Mouse (Mus musculus): ENCODE measurements around the gene Mia2. TPM values are rescaled to one million over a fixed set of nuclear protein-coding genes. Genes with fewer than 3 reads are reported as not detected.

Mia2 gene
- polyA plus RNA-seq, 1 experiment from 2014 or later, result 68.1 TPM

- no peaks in the 10 kb centered on the region for H3K36me3 ChIP-seq
- H3K27me3 ChIP-seq, result no peaks in the 10 kb centered on the region
- H3K27ac ChIP-seq, result no peak overlapping the region
- no peak overlapping the region for H3K9ac ChIP-seq
- H3K4me2 ChIP-seq, result no peak overlapping the region
- H3K9me3 ChIP-seq, result no peaks in the 10 kb centered on the region
- WGBS, result 83% methylated on average over 5 of the region's 5 CpGs
- H3K4me3 ChIP-seq, result no peak overlapping the region
- H3K4me1 ChIP-seq, result no peaks in the 10 kb centered on the region
- no peak for ATAC-seq (ENCODE audit: insufficient number of reproducible peaks, low FRiP score, low TSS enrichment, low read depth)
Measured at GRCm38 (mm10) chr12:59106491-59106890, 10.9 kb downstream of the Mia2 start.

GRCm38 (mm10) chr12:59107926-59108325 is 12.3 kb downstream of the Mia2 start:
- no peak for ATAC-seq (ENCODE audit: insufficient number of reproducible peaks, low FRiP score, low TSS enrichment, low read depth)
- Histone ChIP-seq H3K9ac (no peak overlapping the region), H3K27me3 (no peaks in the 10 kb centered on the region), H3K27ac (no peak overlapping the region), H3K36me3 (no peaks in the 10 kb centered on the region), H3K9me3 (no peaks in the 10 kb centered on the region), H3K4me3 (no peak overlapping the region), H3K4me1 (no peaks in the 10 kb centered on the region), H3K4me2 (no peak overlapping the region)
- WGBS, result 77% methylated on average over 4 of the region's 4 CpGs

DNA sequence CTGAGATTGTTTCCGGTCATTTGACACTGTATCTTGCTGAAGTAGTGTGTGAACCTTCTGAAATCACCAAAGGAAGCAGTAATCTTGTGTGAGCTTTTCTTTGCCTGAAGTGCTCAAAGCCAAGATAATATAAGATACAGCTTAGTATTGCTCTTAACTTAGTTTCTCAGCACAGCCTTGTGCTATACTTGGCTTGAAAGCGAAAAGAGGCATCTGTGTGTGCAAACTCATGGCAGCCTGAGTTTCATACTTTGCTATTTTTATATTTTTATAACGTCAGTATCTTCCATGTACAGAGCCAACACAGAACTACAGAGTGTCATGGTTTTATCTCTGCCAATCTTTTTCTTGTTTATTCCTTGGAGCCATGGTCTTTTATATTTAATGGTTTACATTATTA is 21.6 kb downstream of the Mia2 start:
- Histone ChIP-seq H3K4me1 (no peaks in the 10 kb centered on the region), H3K27me3 (no peaks in the 10 kb centered on the region), H3K4me2 (no peak overlapping the region), H3K9me3 (no peaks in the 10 kb centered on the region), H3K27ac (no peak overlapping the region), H3K9ac (no peak overlapping the region), H3K4me3 (no peak overlapping the region), H3K36me3 (no peaks in the 10 kb centered on the region)
- ATAC-seq (ENCODE audit: insufficient number of reproducible peaks, low FRiP score, low TSS enrichment, low read depth), result no peak
- 77% methylated on average over 3 of the region's 3 CpGs for WGBS

DNA sequence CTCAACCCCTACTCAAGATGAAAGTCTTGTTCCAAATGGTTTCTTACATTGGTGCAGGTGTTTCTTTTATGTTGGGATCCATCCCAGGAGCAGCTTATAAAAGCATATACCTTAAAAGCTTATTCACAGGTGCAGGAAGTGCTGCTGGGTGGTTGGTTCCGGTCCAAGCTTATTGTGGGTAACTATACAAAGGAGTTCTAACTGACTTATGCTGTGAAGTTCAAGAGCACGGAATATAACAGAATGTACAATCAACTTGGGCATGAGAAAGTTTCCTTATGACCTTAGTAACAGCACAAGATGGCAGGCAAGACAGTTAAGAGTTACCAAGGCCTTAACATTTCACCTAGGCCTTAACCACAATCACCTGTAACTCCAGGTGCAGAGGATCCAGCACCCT is 29.8 kb downstream of the Mia2 start:
- Histone ChIP-seq H3K4me1 (0 out of 2 replicates have a peak, but pooled peaks cover 5% of the 10 kb centered on the region), H3K9me3 (no peaks in the 10 kb centered on the region), H3K27me3 (no peaks in the 10 kb centered on the region), H3K4me3 (no peak overlapping the region), H3K4me2 (no peak overlapping the region), H3K9ac (no peak overlapping the region), H3K36me3 (no peaks in the 10 kb centered on the region), H3K27ac (no peak overlapping the region)
- no peak for ATAC-seq (ENCODE audit: insufficient number of reproducible peaks, low FRiP score, low TSS enrichment, low read depth)
- WGBS, result 72% methylated on average over 2 of the region's 2 CpGs

- Histone ChIP-seq H3K4me1 (peaks cover 15% of the 10 kb centered on the region), H3K9me3 (no peaks in the 10 kb centered on the region), H3K4me2 (no peak overlapping the region), H3K9ac (no peak overlapping the region), H3K27me3 (no peaks in the 10 kb centered on the region), H3K4me3 (no peak overlapping the region), H3K27ac (peak overlapping the region; percentile 27; the same call in 1 of the 2 replicates), H3K36me3 (no peaks in the 10 kb centered on the region)
- no peak for ATAC-seq (ENCODE audit: insufficient number of reproducible peaks, low FRiP score, low TSS enrichment, low read depth)
- 69% methylated on average over 10 of the region's 10 CpGs for WGBS
Measured at GRCm38 (mm10) chr12:59128501-59128900, 32.9 kb downstream of the Mia2 start.

DNA sequence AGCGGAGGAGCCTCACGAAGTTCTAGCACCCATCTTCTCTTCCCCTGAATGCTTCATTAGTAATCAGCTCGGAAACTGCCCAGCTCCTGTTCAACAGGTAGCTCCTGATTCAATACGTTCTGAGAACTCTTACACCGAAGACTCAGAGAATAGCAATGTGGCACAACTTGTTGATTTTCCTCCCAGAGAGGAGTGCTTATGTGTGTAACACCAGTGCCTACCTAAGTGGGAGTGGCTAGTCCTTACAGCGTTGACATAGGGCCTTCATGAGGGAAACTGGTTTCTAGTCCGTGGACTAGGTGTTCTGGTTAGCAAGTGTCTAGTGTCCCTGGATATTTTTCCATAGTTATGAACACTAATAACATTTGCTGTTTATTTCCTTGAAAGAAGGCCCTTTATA is 33.4 kb downstream of the Mia2 start:
- no peaks in the 10 kb centered on the region for H3K9me3 ChIP-seq
- H3K27ac ChIP-seq, result peak overlapping the region; percentile 27; the same call in 1 of the 2 replicates
- peak overlapping the region; percentile 63 for H3K4me2 ChIP-seq
- ATAC-seq (ENCODE audit: insufficient number of reproducible peaks, low FRiP score, low TSS enrichment, low read depth), result no peak
- peak overlapping the region; percentile 95 for H3K4me3 ChIP-seq
- H3K4me1 ChIP-seq, result peaks cover 15% of the 10 kb centered on the region
- 21% methylated on average over 7 of the region's 7 CpGs for WGBS
- H3K9ac ChIP-seq, result no peak overlapping the region
- H3K36me3 ChIP-seq, result no peaks in the 10 kb centered on the region
- H3K27me3 ChIP-seq, result no peaks in the 10 kb centered on the region

DNA sequence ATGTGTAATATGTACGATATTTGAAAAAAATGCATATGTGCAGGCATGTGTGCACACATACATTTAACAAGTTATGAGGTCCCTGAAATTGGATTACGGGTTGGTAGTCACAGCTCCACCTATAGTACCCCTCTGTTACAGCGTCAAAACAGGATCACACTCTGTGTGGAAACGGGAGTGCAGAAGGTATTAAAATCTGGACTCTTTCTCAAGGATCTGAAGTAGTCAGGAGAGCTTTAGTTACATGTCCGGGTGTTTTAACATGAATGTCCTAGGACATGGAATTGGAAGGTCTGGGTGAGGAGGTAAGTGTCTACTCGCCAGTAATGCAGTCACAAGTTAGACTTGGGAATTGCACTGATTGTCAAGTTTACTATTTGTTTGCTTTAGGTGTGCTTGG is 34.0 kb downstream of the Mia2 start:
- no peaks in the 10 kb centered on the region for H3K9me3 ChIP-seq
- no peaks in the 10 kb centered on the region for H3K27me3 ChIP-seq
- no peaks in the 10 kb centered on the region for H3K36me3 ChIP-seq
- peak overlapping the region; percentile 95 for H3K27ac ChIP-seq
- 5% methylated on average over 6 of the region's 6 CpGs for WGBS
- H3K4me3 ChIP-seq, result peak overlapping the region; percentile 95
- peak overlapping the region; percentile 23; the same call in 1 of the 2 replicates for H3K9ac ChIP-seq
- no peak for ATAC-seq (ENCODE audit: insufficient number of reproducible peaks, low FRiP score, low TSS enrichment, low read depth)
- peaks cover 15% of the 10 kb centered on the region for H3K4me1 ChIP-seq
- H3K4me2 ChIP-seq, result peak overlapping the region; percentile 63

- peaks cover 15% of the 10 kb centered on the region for H3K4me1 ChIP-seq
- ATAC-seq (ENCODE audit: insufficient number of reproducible peaks, low FRiP score, low TSS enrichment, low read depth), result no peak
- peak overlapping the region; percentile 95 for H3K27ac ChIP-seq
- H3K36me3 ChIP-seq, result no peaks in the 10 kb centered on the region
- H3K27me3 ChIP-seq, result no peaks in the 10 kb centered on the region
- H3K9ac ChIP-seq, result peak overlapping the region; percentile 94
- peak overlapping the region; percentile 63 for H3K4me2 ChIP-seq
- H3K4me3 ChIP-seq, result peak overlapping the region; percentile 95
- no peaks in the 10 kb centered on the region for H3K9me3 ChIP-seq
- 5% methylated on average over 3 of the region's 3 CpGs for WGBS
Measured at GRCm38 (mm10) chr12:59130249-59130648, 34.6 kb downstream of the Mia2 start.

DNA sequence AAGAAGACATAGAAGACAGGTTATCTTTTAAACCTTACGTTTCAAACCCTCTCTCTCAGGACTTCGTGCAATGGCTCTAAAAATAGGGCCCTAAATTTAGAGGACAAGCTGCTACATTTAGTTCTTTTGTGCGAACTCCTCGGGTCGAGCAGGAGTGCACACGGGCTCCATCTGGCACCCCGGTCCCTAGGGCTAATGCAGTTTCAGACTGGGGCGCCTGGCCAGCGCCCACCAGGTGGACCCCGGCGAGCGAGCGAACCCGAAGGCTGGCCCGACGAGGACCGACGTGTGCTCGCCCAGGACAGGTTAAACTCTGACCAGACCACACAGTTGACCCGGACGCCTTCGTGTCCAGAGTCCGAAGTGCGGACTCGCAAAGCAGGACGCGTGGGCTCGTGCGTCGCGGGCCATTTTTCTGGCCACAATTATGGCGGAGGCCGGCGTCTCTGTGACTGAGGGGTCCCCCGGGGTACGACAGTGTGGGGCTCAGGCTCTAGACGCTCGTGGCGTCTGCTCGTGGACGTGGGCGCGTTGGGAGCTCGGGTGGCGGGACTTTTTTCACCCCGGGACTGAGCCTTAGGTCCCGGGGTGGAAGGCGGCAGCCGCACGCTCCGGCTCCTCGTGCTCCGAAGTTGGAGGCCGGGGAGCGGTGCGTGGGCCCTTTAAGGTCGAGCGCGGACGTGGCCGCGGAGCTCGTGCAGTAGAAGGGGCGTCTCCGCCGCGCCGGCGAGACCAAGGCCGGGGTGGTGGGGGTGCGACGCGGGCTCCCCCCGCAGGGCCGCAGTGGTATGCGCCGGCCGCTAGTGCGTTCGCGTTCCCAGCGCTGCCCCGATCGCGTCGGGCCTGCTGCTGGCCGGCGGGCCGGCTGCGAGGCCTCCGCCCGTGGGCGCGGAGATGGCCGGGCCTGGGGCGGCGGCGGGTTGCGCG is 35.3 kb downstream of the Mia2 start:
- H3K4me3 ChIP-seq, result peak overlapping the region; percentile 95
- no peaks in the 10 kb centered on the region for H3K9me3 ChIP-seq
- no peaks in the 10 kb centered on the region for H3K27me3 ChIP-seq
- H3K4me2 ChIP-seq, result peak overlapping the region; percentile 63
- under 1% methylated on average over 96 of the region's 100 CpGs for WGBS
- H3K4me1 ChIP-seq, result peaks cover 15% of the 10 kb centered on the region
- H3K27ac ChIP-seq, result peak overlapping the region; percentile 95
- 0 out of 2 replicates have a peak, but pooled peaks cover 2% of the 10 kb centered on the region for H3K36me3 ChIP-seq
- H3K9ac ChIP-seq, result peak overlapping the region; percentile 94
- peak; percentile 92 for ATAC-seq (ENCODE audit: insufficient number of reproducible peaks, low FRiP score, low TSS enrichment, low read depth)

DNA sequence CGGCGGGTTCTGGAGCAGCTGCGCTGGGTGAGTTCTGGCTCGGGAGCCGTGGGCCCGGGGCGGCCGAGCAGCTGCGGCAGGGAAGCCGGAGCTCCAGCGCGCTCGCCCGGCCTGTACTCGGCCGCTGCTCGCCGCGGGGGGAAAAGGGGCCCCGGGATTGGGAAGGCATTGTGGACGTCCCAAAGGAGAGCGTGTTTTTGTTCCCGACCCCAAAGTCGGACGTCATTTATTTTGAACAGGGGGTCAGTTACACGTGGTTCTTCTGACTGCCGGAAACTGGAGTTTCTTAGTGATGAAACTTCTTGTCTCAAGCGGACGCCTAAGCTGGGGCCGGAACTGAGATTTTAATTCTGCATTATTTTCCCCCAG is 36.0 kb downstream of the Mia2 start:
- 1% methylated on average over 25 of the region's 30 CpGs for WGBS
- ATAC-seq (ENCODE audit: insufficient number of reproducible peaks, low FRiP score, low TSS enrichment, low read depth), result peak; percentile 62
- Histone ChIP-seq H3K27ac (peak overlapping the region; percentile 95), H3K9me3 (no peaks in the 10 kb centered on the region), H3K36me3 (0 out of 2 replicates have a peak, but pooled peaks cover 7% of the 10 kb centered on the region), H3K27me3 (no peaks in the 10 kb centered on the region), H3K4me3 (peak overlapping the region; percentile 95), H3K4me2 (peak overlapping the region; percentile 63), H3K4me1 (peaks cover 15% of the 10 kb centered on the region), H3K9ac (peak overlapping the region; percentile 94)

GRCm38 (mm10) chr12:59132462-59132861 is 36.9 kb downstream of the Mia2 start:
- Histone ChIP-seq H3K9me3 (no peaks in the 10 kb centered on the region), H3K36me3 (0 out of 2 replicates have a peak, but pooled peaks cover 7% of the 10 kb centered on the region), H3K4me1 (peaks cover 15% of the 10 kb centered on the region), H3K4me3 (peak overlapping the region; percentile 95), H3K9ac (no peak overlapping the region), H3K27ac (no peak overlapping the region), H3K4me2 (peak overlapping the region; percentile 63), H3K27me3 (no peaks in the 10 kb centered on the region)
- WGBS, result 42% methylated on average over 3 of the region's 3 CpGs
- ATAC-seq (ENCODE audit: insufficient number of reproducible peaks, low FRiP score, low TSS enrichment, low read depth), result no peak

DNA sequence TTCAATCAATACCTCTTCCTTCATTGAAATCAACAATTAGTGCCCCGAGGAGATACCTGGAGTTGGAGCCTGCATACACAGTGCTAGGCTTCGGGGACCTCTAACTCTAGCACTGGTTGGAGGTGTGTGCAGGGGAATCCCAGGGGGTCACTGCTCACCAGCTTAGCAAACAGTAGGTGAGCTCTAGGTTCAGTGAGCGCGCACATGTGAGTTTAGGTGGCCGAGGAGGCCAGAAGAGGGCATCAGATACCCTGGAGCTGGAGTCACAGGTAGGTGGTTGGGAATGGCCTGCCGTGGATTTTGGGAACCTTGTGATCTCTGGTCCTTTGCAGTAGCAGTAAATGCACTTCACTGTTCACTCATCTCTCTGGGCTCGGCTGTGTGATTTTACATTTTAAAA is 37.3 kb downstream of the Mia2 start:
- WGBS, result 75% methylated on average over 7 of the region's 7 CpGs
- peak overlapping the region; percentile 63; the same call in 1 of the 2 replicates for H3K4me2 ChIP-seq
- H3K9ac ChIP-seq, result no peak overlapping the region
- ATAC-seq (ENCODE audit: insufficient number of reproducible peaks, low FRiP score, low TSS enrichment, low read depth), result no peak
- no peak overlapping the region for H3K27ac ChIP-seq
- H3K27me3 ChIP-seq, result no peaks in the 10 kb centered on the region
- no peak overlapping the region for H3K4me3 ChIP-seq
- H3K36me3 ChIP-seq, result peaks cover 11% of the 10 kb centered on the region; the same call in 1 of the 2 replicates
- H3K4me1 ChIP-seq, result peaks cover 15% of the 10 kb centered on the region
- no peaks in the 10 kb centered on the region for H3K9me3 ChIP-seq

Measured in limb, embryonic 15.5 days (tissue).